Comparison of ENCODE assay signal across 8 mouse cellular contexts in genomic region chr4:116075631-116076368, GRCm38 (mm10). TPM values are rescaled to one million over a fixed set of nuclear protein-coding genes. Genes with fewer than 3 reads are reported as not detected.
A peak's percentile ranks its signal among the peaks of the same experiment; 100 is the strongest.
DNase-seq lines count a peak whose midpoint lies in the region; ATAC-seq and TF ChIP-seq lines count a peak whose summit lies in the region.

No protein-coding gene starts in this region.

- H3K9me3 ChIP-seq in hindbrain, embryonic 13.5 days: no peaks in the 10 kb centered on the region

- peaks cover 13% of the 10 kb centered on the region for H3K36me3 ChIP-seq in hindbrain, embryonic 13.5 days

- H3K4me1 ChIP-seq in hindbrain, embryonic 13.5 days (replicated peaks): peaks cover 39% of the 10 kb centered on the region

- POLR2A ChIA-PET in Patski (lab: Charles Lee): no interaction called here

- no peak for DNase-seq in Patski (ENCODE audit: low read depth, low spot score)
- peak; percentile 78 for DNase-seq in cerebellum, adult 11-12 months
- DNase-seq in forelimb bud, embryonic 11.5 days (ENCODE audit: low read depth, low spot score): peak; percentile 54
- peak; percentile 45 to 47 for DNase-seq in left cerebral cortex, adult 8-10 months (ENCODE audit: low spot score in 2 of 2)
- peak; percentile 73 for DNase-seq in right cerebral cortex, postnatal 25 days
- DNase-seq in urinary bladder, postnatal 36 days (ENCODE audit: low spot score in 2 of 2): peak; percentile 64 to 68

- CTCF ChIA-PET in Patski (lab: Charles Lee): no interaction called here

- H3K27me3 ChIP-seq in Patski: no peaks in the 10 kb centered on the region
- H3K27me3 ChIP-seq in hindbrain, embryonic 13.5 days: no peaks in the 10 kb centered on the region

- peak overlapping the region; percentile 94 for H3K4me2 ChIP-seq in hindbrain, embryonic 13.5 days

- peak overlapping the region; percentile 99 for H3K9ac ChIP-seq in hindbrain, embryonic 13.5 days

- no peak for TF ChIP-seq CTCF in Patski (IDR thresholded peaks at IDR 0.05)

- H3K4me3 ChIP-seq in hindbrain, embryonic 13.5 days: peak overlapping the region; percentile 100

- peak overlapping the region; percentile 96 for H3K27ac ChIP-seq in hindbrain, embryonic 13.5 days

- in situ Hi-C loops in Patski (cut with MboI; ENCODE audit: low pct_unique_long_range_greater_than_20kb): no loop called here

- peak; percentile 57 for ATAC-seq in Patski
- ATAC-seq in hindbrain, embryonic 13.5 days (ENCODE audit: low FRiP score): peak; percentile 75
- peak; percentile 39 for ATAC-seq in megakaryocyte, adult 5-6 weeks (ENCODE audit: poor library complexity, severe bottlenecking)

- under 1% methylated on average over 76 of the region's 77 CpGs for WGBS in hindbrain, embryonic 13.5 days

RNA-seq across cellular contexts. Expression of gene Lrrc41, which starts 0.7 kb away (rescaled TPM):
- polyA plus RNA-seq in Patski (2021): 58.3 TPM
- polyA plus RNA-seq in hindbrain, embryonic 13.5 days (2015; fragmentation: Nextera tagmentation; extraction: Ambion mirVana): 66.4 and 68.5 TPM in 2 replicates
- 10 to 100 TPM; 45.2 to 53.2 (median 50.0) TPM for total RNA-seq in left cerebral cortex, adult 8-10 months (2022)
- 14.3 and 15.1 TPM in 2 replicates for total RNA-seq in megakaryocyte, adult 5-6 weeks (2015)
- 9.9 and 16.3 TPM in 2 replicates for total RNA-seq in megakaryocyte, adult 5-6 weeks (2017)

RNA-seq across cellular contexts. Expression of gene Uqcrh, which starts 0.9 kb away (rescaled TPM):
- 441 TPM for polyA plus RNA-seq in Patski (2021)
- 441 and 446 TPM in 2 replicates for polyA plus RNA-seq in hindbrain, embryonic 13.5 days (2015; fragmentation: Nextera tagmentation; extraction: Ambion mirVana)
- total RNA-seq in left cerebral cortex, adult 8-10 months (2022): 100 to 1,000 TPM; 402 to 442 (median 412) TPM
- total RNA-seq in megakaryocyte, adult 5-6 weeks (2015): 465 and 482 TPM in 2 replicates
- total RNA-seq in megakaryocyte, adult 5-6 weeks (2017): 334 and 347 TPM in 2 replicates

RNA-seq across cellular contexts. Expression of gene Nsun4, which starts 22.1 kb away (rescaled TPM):
- polyA plus RNA-seq in Patski (2021): 7.2 TPM
- 13.8 and 15.7 TPM in 2 replicates for polyA plus RNA-seq in hindbrain, embryonic 13.5 days (2015; fragmentation: Nextera tagmentation; extraction: Ambion mirVana)
- total RNA-seq in left cerebral cortex, adult 8-10 months (2022): 10 to 100 TPM in 2 of 4 experiments, 1 to 10 TPM in 2; 9.0 to 11.5 (median 10.6) TPM
- total RNA-seq in megakaryocyte, adult 5-6 weeks (2015): 9.6 and 10.4 TPM in 2 replicates
- total RNA-seq in megakaryocyte, adult 5-6 weeks (2017): 7.9 and 14.0 TPM in 2 replicates

RNA-seq across cellular contexts. Expression of gene Rad54l, which starts 47.7 kb away (rescaled TPM):
- polyA plus RNA-seq in Patski (2021): 5.6 TPM
- 11.4 and 12.1 TPM in 2 replicates for polyA plus RNA-seq in hindbrain, embryonic 13.5 days (2015; fragmentation: Nextera tagmentation; extraction: Ambion mirVana)
- 1 to 10 TPM in 3 of 4 experiments, under 1 TPM in 1; 0.70 to 1.2 (median 1.1) TPM for total RNA-seq in left cerebral cortex, adult 8-10 months (2022)
- 16.6 and 18.7 TPM in 2 replicates for total RNA-seq in megakaryocyte, adult 5-6 weeks (2015)
- 15.4 and 19.1 TPM in 2 replicates for total RNA-seq in megakaryocyte, adult 5-6 weeks (2017)

RNA-seq across cellular contexts. Expression of gene Pomgnt1, which starts 47.8 kb away (rescaled TPM):
- 57.6 TPM for polyA plus RNA-seq in Patski (2021)
- polyA plus RNA-seq in hindbrain, embryonic 13.5 days (2015; fragmentation: Nextera tagmentation; extraction: Ambion mirVana): 62.6 and 63.7 TPM in 2 replicates
- total RNA-seq in left cerebral cortex, adult 8-10 months (2022): 10 to 100 TPM; 78.4 to 93.2 (median 82.4) TPM
- total RNA-seq in megakaryocyte, adult 5-6 weeks (2015): 3.3 and 6.7 TPM in 2 replicates
- total RNA-seq in megakaryocyte, adult 5-6 weeks (2017): 7.3 and 9.3 TPM in 2 replicates
